Mouse (Mus musculus) ES-Bruce4 (cell line): ENCODE data around the gene Pfkfb4. TPM values are rescaled to one million over a fixed set of nuclear protein-coding genes. Genes with fewer than 3 reads are reported as not detected.

ENCODE experiments used
- H3K27ac ChIP-seq: 2 replicates; pipeline ENCODE4 v1.5.1; 2012; ENCODE audit warnings: low read length, inconsistent platforms; ENCODE audit not compliant: insufficient read depth
- H3K27me3 ChIP-seq: 2 replicates; pipeline ENCODE4 v1.6.1; 2012; ENCODE audit warnings: mild to moderate bottlenecking, low read length, inconsistent platforms; ENCODE audit not compliant: control insufficient read depth, poor library complexity, insufficient read depth, severe bottlenecking
- H3K36me3 ChIP-seq: 2 replicates; pipeline ENCODE4 v1.6.1; 2012; ENCODE audit warnings: inconsistent platforms, mild to moderate bottlenecking, low read length, moderate library complexity; ENCODE audit not compliant: control insufficient read depth, poor library complexity, insufficient read depth, severe bottlenecking
- H3K4me1 ChIP-seq: one replicate; pipeline ENCODE4 v1.8.1; 2011; ENCODE audit warnings: low read length; ENCODE audit not compliant: control insufficient read depth, insufficient read depth
- H3K4me3 ChIP-seq: 2 replicates; pipeline ENCODE4 v1.5.1; 2011; ENCODE audit warnings: low read depth, mild to moderate bottlenecking, low read length
- H3K9ac ChIP-seq: 2 replicates; pipeline ENCODE4 v1.6.1; 2012; ENCODE audit warnings: low read depth, mild to moderate bottlenecking, inconsistent platforms; ENCODE audit not compliant: poor library complexity, severe bottlenecking
- H3K9me3 ChIP-seq: replicated peaks from 2 replicates; pipeline ENCODE4 v1.6.1; 2012; ENCODE audit warnings: mild to moderate bottlenecking, low read length, inconsistent platforms; ENCODE audit not compliant: control insufficient read depth, poor library complexity, insufficient read depth, severe bottlenecking
- CTCF ChIP-seq: IDR thresholded peaks from one replicate; pipeline ENCODE4 v1.8.1; 2011; ENCODE audit warnings: low read depth, low read length
- EP300 ChIP-seq: IDR thresholded peaks from 2 replicates; pipeline ENCODE4 v1.6.1; 2011; ENCODE audit warnings: low read depth, low read length; ENCODE audit not compliant: insufficient read depth
- POLR2A ChIP-seq: IDR thresholded peaks from one replicate; pipeline ENCODE4 v1.8.1; 2011; ENCODE audit warnings: low read length; ENCODE audit not compliant: insufficient read depth
- polyA plus RNA-seq: library from polyadenylated mRNA; stranded (reverse); fragments of >200 nt; gene quantifications from 2 replicates; pipeline ENCODE4 v1.2.4, GENCODE M21; 2011; ENCODE audit warnings: low read depth; ENCODE audit not compliant: missing spikeins, insufficient read depth, insufficient read length

Gene Pfkfb4
- polyA plus RNA-seq, 1 experiment: 4.4 TPM

- Histone ChIP-seq H3K36me3 (no peaks in the 10 kb centered on the region), H3K9me3 (no peaks in the 10 kb centered on the region), H3K27me3 (no peaks in the 10 kb centered on the region), H3K27ac (no peak overlapping the region), H3K4me3 (no peak overlapping the region), H3K4me1 (peaks cover 2% of the 10 kb centered on the region), H3K9ac (no peak overlapping the region)
- TF ChIP-seq CTCF (no peak), POLR2A (no peak), EP300 (no peak)
Measured at GRCm38 (mm10) chr9:108989802-108990461, 1.6 kb upstream of the Pfkfb4 start.

- Histone ChIP-seq H3K9ac (no peak overlapping the region), H3K27me3 (no peaks in the 10 kb centered on the region), H3K27ac (no peak overlapping the region), H3K4me3 (no peak overlapping the region), H3K4me1 (peaks cover 2% of the 10 kb centered on the region), H3K36me3 (no peaks in the 10 kb centered on the region), H3K9me3 (no peaks in the 10 kb centered on the region)
- TF ChIP-seq EP300 (no peak), CTCF (no peak)
Measured at GRCm38 (mm10) chr9:108990462-108990820, 1.1 kb upstream of the Pfkfb4 start.

- H3K9me3 ChIP-seq: no peaks in the 10 kb centered on the region
- H3K4me3 ChIP-seq: peak overlapping the region; percentile 85
- H3K9ac ChIP-seq: peak overlapping the region; percentile 34; the same call in 1 of the 2 replicates
- TF ChIP-seq EP300: no peak
- no peak overlapping the region for H3K27ac ChIP-seq
- peaks cover 2% of the 10 kb centered on the region for H3K4me1 ChIP-seq
- H3K27me3 ChIP-seq: no peaks in the 10 kb centered on the region
- H3K36me3 ChIP-seq: no peaks in the 10 kb centered on the region
Measured at GRCm38 (mm10) chr9:108992085-108992469, 499 bp downstream of the Pfkfb4 start.

GRCm38 (mm10) chr9:108992620-108993361, 1.2 kb downstream of the Pfkfb4 start:
- Histone ChIP-seq H3K4me3 (no peak overlapping the region), H3K27me3 (no peaks in the 10 kb centered on the region), H3K36me3 (no peaks in the 10 kb centered on the region), H3K9ac (no peak overlapping the region), H3K4me1 (peaks cover under 1% of the 10 kb centered on the region), H3K9me3 (no peaks in the 10 kb centered on the region), H3K27ac (no peak overlapping the region)
- TF ChIP-seq POLR2A: no peak
- TF ChIP-seq EP300: no peak
- TF ChIP-seq CTCF: no peak

- no peaks in the 10 kb centered on the region for H3K36me3 ChIP-seq
- no peaks in the 10 kb centered on the region for H3K27me3 ChIP-seq
- no peaks in the 10 kb centered on the region for H3K4me1 ChIP-seq
- H3K9me3 ChIP-seq: no peaks in the 10 kb centered on the region
- H3K27ac ChIP-seq: no peak overlapping the region
- no peak overlapping the region for H3K4me3 ChIP-seq
- H3K9ac ChIP-seq: no peak overlapping the region
- TF ChIP-seq EP300: no peak
- no peak for TF ChIP-seq CTCF
- no peak for TF ChIP-seq POLR2A
Measured at GRCm38 (mm10) chr9:108996411-108996810, 4.8 kb downstream of the Pfkfb4 start.

GRCm38 (mm10) chr9:108998287-108999166, 6.9 kb downstream of the Pfkfb4 start:
- Histone ChIP-seq H3K4me3 (no peak overlapping the region), H3K27me3 (no peaks in the 10 kb centered on the region), H3K36me3 (no peaks in the 10 kb centered on the region), H3K27ac (no peak overlapping the region), H3K4me1 (no peaks in the 10 kb centered on the region), H3K9ac (no peak overlapping the region), H3K9me3 (no peaks in the 10 kb centered on the region)
- TF ChIP-seq EP300: no peak
- no peak for TF ChIP-seq CTCF
- no peak for TF ChIP-seq POLR2A
